Mouse (Mus musculus): ENCODE data around the gene Susd2.
A peak's percentile ranks its signal among the peaks of the same experiment; 100 is the strongest.

Gene Susd2

DNA sequence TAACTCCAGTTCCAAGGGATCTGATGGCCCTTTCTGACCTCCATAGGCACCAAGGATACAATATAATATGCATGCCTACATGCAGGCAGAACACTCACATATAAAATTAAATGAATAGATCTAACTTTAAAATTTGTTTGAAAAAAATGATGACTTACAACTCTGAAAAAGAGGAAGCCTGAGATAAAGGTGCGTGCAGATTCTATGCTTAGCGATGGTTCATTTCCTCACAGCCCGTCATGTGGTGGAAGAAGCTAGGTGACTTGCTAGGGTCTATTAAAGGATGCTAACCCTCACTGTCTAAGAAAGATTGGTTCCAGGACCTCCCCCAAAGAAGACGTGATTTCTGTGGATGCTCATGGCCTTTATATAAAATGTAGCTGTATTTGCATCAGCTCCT lies 27.8 kb downstream of the Susd2 start:
- DNase-seq: no peak

DNA sequence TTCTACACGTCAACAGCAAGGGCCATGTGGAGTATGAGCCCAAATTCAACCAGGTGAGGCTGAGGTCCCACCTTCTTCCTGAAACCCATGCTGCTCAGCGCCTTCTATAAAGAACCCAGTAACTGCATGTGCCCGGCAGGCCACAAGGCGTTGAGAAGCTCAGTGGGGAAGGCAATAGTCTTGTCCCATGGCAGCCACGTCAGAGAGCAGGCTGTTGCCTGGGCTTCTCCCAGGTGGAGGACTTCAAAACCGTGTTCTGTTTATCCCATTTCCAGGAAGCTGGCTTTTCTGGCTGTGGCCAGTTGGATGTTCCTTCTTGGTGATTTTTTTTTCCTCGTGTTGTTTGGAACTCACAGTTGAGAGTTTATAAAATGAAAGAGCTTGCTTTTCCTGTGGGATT lies 33.3 kb downstream of the Susd2 start:
- no peak for DNase-seq

DNA sequence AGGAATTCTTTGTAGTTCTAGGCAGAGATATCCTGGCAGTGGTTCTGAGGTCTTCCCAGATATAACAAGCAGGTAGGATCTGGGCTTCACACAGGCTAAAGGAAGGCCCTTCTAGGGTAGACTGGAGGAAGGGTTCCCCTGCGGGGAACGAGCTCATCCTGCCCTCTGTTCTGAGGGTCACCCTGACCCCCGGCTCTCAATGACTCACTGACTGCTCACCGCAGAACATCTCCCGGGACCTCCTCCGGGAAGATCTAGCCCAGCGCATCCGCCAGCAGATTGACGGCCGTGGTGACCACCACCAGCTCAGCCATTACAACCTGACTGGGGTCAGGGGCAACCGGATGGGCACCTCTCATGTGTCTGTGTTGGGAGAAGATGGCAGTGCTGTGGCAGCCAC lies 34.8 kb downstream of the Susd2 start:
- DNase-seq: no peak

DNA sequence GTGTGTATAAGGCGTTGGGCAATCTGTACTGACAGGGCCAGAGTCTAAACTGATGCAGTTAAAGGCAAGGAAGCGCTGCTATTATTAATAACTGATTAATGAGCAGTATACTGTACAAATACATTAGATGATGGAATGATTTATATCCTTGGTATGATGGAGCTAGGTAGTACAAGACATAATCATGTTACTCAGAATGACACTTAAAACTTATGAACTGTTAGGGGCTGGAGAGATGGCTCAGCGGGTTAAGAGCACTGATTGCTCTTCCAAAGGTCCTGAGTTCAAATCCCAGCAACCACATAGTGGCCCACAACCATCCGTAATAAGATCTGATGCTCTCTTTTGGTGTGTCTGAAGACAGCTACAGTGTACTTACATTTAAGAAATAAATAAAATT lies 36.6 kb downstream of the Susd2 start:
- DNase-seq: no peak

DNA sequence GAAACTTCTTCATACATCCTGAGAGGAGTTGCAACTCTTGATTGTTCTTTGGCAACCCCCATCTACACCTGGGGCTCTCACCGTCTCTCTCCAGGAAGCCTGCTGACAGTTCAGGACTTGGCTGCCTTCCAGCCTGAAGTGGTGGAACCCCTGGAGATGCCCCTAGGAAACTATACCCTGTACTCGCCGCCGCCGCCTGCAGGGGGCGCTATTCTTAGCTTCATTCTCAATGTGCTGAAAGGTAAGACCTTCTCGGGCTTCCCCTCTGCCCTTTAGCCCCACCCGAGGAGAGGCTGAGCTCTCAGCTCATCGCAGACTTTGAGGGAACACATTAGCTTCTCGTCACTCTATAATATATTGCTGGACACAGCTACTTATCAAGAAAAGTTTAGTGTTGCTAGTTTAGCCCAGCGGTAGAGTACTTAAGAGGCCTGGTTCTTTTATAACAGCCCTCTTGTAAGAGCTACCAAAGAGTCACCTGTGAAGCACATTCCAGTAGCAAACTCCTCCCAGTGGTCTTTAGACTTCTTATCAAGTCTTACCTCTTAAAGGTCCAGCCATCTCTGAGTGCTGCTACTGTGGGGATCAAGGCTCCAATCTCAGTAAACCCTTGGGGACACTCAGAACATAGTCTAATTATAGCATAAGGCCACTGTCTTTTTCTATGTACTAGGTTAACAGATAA lies 38.5 kb downstream of the Susd2 start:
- no peak for DNase-seq

DNA sequence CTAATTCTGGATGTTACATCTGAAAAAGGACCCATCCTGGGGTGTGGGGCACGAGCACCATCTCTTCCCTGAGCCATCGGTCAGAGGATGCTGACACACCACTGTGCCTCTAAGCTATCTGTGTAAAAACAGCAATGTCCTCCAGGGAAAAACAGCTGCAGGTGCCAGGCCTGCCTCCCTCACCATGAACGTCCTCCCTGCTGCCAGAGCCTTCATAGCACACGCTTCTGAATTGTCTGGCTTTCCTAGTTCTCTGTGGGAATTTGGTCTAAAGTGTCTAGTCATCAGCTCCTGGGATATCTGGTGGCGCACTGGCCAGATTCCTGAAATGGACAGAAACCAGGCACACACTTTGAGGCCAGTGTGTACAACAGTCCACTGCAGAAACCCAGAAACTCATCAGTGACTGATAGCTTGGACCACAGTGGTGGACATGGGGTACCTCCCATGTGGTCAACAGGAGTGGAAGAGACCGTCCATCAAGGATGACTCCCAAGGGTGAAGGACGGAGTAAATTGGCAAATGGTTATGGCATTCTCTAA lies 43.5 kb downstream of the Susd2 start:
- no peak for DNase-seq

DNA sequence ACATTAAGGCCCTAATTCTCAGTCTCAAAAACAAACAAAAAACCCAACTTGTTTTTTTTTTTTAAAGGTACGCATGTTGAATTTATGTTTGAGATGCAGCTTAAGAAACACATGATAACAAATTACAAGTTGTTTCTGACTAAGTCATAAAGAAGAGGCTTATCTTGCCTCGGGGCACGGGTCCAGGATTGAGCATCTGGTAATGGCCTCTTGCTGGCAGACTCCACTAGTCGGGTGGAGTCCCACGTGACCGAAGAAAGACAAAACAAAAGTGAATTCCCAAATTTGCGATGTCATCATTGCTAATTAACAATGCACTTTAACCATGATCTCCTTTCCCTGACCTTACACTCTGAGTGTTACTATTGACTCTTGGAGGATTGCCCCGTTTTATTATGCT lies 47.8 kb downstream of the Susd2 start:
- peak in 1 of 2 experiments; percentile 44 for DNase-seq

DNA sequence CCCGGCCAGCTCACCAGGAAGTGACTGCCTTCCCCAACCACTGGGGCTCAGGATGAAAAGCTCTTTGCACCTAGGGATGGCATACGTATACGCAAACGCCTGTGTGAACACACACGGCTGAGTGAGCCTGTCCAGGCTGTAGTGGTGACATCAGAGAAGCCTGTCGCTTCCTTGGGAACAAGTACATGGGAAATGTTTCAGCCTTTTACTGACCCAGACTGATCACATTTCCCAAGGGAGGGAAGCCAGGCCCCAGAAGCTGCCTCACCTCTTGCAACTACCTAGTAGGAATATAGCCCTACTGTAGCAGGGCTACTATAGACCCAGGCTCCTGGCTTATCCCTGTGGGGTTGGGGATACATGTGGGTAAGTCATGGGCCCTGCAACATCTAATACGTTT lies 51.2 kb downstream of the Susd2 start:
- DNase-seq: no peak

DNA sequence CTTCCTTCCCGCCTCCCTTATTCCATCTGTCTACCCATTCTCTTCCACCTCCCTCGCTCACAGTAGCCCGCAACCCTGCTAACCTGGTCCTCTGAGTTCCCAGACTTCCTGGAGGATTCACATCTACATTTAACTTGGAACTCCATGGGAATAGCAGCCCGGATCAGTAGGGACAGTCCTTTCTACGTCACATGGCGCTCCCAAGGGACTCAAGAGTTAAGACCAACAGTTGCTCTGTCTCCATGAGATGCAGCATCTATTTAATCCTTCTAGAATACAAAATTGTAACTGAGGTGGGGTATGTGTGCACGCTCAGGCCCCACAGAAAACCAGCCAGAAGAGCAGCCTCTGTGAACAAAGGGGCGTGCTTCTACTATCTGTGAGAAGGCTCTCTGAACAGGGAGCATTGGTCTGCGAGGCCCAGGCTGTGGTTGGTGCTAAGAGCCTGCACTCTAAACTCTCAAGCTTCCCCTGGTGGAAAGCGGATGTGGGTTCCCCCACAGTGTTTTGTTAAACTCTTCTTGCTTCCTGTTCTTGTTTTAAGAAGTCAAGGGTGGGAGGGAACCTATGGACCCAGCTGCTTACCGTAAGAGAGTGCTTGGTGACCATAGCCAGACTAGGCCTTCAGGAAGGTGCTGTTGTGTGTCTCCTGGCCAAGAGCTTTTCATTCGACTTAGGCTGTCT lies 52.5 kb downstream of the Susd2 start:
- no peak for DNase-seq

DNA sequence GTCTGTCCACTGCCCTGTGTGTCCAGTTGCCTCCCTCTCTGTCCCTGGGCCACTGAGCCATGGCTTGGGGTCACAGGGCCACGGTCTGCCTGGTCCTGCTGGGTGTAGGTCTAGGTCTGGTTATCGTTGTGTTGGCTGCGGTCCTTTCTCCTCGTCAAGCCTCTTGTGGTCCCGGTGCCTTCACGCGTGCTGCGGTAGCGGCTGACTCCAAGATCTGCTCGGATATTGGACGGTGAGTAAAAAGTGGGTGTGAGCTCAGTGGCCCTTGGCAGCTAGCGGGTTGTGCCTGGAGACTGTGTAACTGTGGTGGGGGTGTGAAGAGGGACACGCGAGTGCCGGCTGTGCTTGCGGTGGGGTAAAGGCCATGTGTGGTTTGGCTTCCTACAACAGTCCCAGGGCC lies 54.2 kb downstream of the Susd2 start:
- no peak for DNase-seq

DNA sequence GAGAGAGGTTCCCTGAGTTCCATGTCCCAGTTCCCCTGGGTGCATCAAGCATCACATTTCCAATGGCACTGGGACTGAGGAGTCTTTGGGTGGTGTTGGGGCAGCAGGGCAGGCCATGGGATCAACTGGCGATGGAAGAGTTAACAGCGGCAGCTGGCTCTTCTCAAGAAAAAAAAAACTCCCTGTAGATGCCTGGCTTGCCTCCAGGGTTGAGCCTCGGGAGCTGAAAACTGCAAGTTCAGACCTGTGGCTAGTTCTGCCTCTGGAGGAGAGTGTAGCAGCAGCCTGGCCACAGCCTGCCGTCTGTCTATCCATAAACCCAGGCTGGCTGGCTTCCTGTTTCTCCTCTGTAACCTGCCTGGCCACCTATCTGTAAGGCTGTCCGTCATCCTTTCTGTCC lies 54.7 kb downstream of the Susd2 start, which contains the start of gene Ggt5:
Gene Ggt5, plus strand, starts transcription at position 212 of the 400 bp plus-strand sequence.
- DNase-seq: peak in 1 of 2 experiments; percentile 64

DNA sequence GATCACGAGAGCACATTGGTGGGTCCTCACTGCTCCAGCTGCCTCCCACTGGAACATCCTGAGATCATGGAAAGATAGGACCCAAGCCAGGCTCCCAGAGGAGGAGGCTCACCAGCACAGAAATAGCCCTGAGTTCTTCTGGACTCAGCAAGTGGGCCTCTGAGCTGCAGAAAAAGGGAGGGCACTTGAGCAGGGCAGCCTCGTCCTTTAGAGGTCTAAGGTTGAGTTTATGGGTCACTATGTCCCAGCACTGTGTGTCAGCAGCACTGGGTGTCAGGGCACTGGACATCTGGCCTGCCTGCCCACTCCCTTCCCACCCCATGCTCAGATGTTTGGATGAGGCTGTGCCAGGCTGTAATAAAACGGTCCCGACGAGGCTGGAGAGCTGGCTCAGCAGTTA lies 55.5 kb downstream of the Susd2 start:
- DNase-seq: peak in 1 of 2 experiments; percentile 35

DNA sequence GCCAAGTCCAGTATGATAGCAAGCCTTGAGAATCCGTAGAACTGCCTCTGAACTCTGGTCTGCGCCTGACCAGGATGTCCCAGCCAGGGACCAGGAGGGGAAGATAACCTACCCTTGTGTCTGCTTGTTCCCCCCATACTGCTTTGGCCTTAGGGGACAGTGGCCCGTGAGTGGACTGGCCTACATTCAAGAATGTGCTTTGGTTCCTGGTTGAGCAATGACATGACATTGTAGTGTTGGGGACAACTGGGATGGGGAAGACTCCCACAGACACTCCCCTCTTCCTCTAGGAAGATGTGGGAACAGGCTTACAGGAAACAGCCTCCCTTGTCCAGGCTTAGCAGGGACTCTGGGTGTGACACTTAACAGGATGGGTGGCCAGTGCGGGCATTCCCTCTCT lies 56.0 kb downstream of the Susd2 start:
- no peak for DNase-seq
